Mouse (Mus musculus) T-cell, adult 66 days (primary cell): Measurements from ENCODE around the gene Hoxd9. TPM values are rescaled to one million over a fixed set of nuclear protein-coding genes. Genes with fewer than 3 reads are reported as not detected.

Experiments
- total RNA-seq, 2 experiments: library from RNA; stranded (reverse); gene quantifications; 3 replicates in 1 of 2; 4 replicates in 1 of 2; pipeline ENCODE4 v1.2.4; 2023

The Hoxd9 gene
- not detected for total RNA-seq

DNA sequence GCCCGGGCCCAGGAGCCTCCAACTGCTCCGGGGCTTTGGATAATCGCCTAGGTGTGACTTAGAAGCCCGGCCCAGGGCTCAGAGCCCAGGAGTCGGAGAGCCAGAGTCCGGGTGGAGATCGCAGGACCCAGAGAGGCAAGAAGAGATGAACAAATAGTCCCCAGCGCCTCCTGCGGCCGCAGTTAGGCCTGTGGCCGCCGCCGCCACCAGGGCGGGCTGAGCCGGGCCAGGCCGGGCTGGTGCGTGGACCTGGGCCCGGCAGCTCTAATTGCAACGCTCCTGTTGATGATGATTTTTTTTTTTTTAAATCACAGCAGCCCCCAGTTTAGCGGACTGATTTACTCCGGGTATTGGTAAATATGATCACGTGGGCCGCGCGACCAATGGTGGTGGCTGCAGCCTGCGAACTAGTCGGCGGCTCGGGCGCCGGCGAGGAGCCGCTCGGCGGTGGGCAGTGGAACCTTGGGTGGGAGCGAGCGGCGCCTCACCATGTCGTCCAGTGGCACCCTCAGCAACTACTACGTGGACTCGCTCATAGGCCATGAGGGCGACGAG, at the start of gene Hoxd9:
Hoxd9 (plus strand) TSS at position 161 of the 555 bp plus-strand sequence.

DNA sequence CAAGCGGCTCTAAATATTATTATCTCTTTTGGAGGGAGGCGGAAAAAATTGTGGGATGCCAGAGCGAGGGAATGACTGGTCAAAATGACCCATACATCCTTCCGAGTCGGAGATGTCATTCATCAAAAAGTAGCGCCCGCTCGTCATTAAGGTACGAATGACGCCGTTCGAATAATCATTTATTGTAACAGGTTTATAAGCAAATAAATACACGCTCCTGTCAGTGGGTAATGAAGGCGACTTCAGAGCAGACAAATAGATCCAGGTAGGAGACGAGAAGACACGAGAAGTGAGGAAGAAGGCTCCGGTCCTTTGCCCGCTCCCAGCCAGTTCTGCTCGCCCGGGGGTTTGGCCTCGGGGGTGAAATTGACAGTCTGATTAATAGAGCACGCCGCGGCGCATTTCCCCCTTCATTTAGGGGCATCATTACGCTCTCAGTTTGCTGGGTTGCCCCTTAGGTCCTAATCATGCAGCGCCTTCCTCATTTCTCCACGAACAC, 38.0 kb upstream of the Hoxd9 start, which contains the start of gene Evx2:
Evx2 (minus strand) TSS at position 51 of the 499 bp plus-strand sequence.

DNA sequence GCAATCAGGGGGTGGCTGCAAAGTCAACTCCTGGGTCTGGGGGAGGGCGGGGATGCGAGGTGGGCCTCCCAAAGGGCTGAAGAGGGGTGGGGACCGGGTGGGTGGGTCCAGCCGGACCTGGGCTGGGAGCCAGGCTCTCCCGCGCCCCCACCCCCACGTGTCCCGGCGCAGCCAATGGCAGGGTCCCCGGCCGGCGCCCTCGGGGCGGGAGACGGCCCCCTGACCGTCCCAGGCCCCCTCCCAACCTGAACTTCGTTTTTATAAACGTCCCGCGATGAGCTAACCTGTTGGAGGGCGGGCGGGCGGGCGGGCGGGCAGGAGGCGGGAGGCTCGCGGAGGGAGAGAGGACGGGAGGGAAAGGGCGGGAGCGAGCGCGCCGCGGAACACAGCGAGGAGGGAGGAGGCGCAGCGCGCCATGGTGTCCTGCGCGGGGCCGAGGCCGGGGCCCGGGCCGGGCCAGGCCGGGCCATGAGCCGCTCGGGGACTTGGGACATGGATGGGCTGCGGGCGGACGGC, 29.6 kb upstream of the Hoxd9 start, which contains the start of gene Hoxd13:
Hoxd13 (plus strand) TSS at position 469 of the 516 bp plus-strand sequence.

DNA sequence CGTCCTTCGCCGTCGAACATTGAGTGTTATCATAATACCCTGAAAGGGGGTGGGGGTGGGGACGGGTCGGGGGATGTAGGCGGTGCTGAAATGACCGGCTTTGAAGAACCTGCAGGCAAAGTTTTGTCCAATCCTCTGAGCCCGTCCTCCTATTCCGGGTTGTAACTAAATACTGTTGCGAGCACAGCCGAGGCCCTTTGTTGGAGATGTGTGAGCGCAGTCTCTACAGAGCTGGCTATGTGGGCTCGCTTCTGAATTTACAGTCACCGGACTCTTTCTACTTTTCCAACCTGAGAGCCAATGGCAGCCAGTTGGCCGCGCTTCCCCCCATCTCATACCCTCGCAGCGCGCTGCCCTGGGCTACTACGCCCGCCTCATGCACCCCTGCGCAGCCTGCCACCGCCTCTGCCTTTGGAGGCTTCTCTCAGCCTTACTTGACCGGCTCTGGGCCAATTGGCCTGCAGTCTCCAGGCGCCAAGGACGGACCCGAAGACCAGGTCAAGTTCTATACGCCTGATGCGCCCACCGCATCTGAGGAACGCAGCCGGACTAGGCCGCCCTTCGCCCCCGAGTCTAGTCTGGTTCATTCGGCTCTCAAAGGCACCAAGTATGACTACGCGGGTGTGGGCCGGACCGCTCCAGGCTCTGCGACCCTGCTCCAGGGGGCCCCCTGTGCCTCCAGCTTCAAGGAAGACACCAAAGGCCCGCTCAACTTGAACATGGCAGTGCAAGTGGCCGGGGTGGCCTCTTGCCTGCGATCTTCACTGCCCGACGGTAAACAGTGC, 22.5 kb upstream of the Hoxd9 start, which contains the start of gene Hoxd12:
Hoxd12 (plus strand) TSS at position 133 of the 785 bp plus-strand sequence.

DNA sequence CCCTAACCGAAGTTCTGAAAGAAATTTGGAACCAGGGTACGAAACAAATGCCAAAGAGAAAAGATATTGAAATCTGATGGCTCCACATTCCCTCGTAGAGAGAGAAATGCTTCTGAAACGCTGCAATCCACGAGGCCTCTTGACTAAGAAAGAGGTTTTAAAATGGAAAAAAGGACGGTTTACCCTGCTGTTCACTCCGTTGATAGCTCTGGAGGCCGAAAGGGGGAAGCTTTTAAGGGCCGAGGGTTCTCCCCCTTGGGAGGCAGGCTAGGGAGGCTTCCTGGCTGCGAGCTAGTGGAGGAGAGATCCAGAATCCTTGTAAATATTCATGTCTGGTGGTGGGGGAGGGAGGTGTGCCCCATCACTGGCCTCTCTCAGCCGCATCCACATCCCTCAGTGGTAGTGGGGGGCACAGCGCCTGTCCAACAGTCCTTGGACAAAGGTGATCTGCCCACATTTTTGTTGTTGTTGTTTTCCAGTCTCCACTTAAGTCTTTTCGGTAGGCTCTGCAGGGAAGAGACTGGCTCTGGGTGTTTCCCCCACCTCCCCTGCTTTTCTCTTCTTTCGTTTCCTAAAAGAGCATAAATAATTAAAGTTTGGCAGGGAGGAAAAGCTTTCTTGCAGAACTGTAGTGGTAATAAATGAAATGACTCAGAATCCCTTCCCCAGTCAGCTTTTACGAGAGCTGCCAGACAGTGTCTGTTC, 18.5 kb upstream of the Hoxd9 start, which contains the start of gene Hoxd11:
Hoxd11 (plus strand) TSS at position 667 of the 705 bp plus-strand sequence.

DNA sequence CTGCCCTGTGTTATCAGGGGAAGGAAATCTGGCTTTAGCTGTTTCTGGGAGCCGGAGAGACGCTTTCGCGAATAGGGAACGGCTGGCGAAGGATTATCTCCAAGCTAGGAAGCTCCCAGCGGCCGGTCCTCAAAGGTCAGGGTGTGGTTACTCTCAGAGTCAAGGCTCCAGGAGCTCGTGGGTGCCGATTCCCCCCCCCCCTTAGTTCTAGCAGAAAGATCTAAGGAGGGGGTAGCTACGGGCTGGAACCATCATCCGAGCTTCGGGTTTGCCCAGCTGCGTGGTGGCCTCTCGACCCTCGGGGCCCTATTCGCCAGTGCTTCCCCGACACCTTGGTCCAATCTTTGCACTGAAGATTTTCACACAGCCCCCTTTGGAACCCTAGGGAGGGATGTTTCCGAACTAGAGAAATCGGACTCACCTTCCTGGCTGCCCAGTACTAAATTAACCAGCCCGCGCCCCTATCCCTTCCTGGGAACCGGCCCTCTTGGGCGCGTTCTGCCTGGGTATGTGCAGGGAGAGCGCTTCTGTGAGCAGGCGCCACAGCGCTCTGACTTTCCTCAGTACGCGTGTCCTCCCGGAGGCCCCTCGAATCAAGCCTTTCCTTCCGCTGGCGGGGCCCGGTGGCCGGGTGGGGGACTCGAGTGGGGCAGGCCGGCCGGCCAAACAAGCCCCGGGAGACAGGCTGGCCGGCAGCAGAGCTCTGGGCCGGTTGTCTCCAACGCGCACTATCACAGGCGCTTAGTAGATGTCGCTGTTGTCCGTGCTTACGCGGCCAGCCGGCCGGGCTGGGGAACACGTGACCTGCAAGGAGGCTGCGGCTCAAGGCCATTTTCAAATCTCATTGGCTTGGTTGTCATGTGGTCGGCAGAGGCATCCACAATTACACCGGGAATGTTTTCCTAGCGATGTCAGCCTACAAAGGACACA, 6.2 kb upstream of the Hoxd9 start, which contains the start of gene Hoxd10:
Hoxd10 (plus strand) TSS at position 903 of the 930 bp plus-strand sequence.

DNA sequence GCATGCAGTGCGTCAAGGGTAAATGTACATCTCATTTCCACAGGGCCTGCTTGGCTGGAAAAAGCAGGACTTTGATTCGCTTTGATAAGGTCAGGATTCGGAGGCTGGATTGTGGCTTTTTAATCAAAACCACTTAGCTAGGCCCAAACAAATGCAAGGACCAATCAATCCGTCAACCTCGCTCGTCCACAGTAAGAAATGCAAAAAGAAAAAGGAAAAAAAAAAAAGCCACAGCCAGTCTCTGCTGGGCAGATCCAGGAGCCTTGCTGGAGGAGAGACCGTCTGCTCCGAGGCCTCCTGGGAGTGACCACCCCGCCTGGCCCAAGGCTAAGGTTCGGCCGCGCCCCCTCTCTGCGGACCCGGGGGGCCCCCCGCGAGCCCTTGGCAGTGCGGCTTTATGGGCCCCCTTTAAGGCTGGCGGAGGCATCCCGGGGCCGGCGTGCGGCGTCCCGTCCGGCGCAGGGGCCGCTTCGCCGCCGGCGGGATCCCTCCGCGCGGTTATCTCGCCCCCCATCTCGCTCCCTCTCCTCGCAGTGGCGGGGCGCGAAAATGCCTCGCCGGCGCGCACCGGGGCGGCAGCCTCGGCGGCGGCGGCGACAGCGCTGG, 7.0 kb downstream of the Hoxd9 start, which contains the start of gene Hoxd8:
Hoxd8 (plus strand) TSS at position 223 of the 606 bp plus-strand sequence.

DNA sequence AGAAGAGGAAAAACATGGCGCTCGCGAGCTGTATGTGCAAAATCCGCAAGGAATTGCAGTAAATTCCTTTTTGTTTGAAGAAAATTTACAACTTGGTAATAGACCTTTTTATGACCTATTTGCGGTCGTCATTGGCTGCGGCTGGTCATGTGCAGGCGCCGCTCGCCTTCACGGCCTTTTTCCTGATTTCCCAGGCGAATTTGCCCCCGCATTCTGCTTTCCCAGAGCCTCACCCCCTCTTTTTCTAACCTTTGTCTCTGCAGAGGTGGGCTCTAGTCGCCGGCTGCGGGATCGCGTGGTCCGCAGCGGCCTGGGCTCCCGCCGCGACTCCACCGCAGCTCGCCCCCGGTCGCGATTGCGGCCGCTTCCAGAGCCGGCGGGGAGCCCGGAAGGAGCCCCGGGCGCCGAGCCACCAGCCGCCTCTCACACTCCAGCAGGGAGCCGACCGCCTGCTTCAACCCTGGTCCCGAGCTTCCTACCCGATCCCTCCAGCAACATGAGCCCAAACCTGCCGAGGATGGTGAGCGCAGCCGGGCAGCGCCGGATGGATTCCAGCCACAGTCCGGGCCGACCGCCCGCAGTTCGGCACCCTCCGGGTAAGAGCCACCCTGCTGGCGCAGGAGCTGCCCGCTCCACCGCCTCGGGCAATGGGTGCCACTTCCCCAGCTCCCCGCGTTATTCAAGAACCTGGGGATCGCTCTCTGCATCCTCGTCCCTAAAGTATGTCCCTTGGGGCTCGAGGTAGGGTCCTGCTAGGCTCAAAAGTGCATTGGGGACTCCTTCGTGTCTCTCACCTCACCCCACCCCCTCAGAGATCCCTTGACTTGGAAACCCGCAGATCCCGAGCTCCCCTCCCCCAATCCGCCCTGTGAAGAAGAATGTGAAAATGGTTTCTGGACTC, 14.4 kb downstream of the Hoxd9 start, which contains the start of the genes Hoxd3 and Hoxd4:
Hoxd3 (plus strand) TSS at position 207 of the 901 bp plus-strand sequence.
Hoxd4 (plus strand) TSS at position 209 of the 901 bp plus-strand sequence.

DNA sequence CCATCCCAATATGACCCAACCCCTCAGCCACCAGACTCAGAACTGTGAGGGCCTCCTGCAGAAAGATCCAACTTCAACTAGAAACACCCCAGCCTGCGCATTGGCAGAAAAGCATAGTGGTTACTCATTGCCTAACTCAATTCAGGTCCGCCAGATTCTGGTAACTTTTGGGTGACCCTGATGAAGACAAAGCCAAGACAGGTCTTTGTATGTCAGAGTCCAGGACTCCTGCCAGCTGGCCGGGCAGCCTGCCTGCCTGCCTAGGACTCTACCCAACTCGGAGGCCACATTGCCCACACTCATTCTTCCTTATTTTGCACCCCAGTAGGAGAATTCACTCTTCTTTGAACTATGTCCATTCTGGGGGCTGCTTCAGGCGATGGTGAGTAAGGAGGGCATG, 29.0 kb downstream of the Hoxd9 start, which contains the start of gene Gm28230:
Gm28230 (plus strand) TSS at position 178 of the 400 bp plus-strand sequence.

Other genes with a start within 250 kb of the Hoxd9 start
- 10 to 100 TPM; 27.4 to 31.5 TPM for gene Lnpk, start 118.3 kb upstream of the Hoxd9 start, total RNA-seq
- not detected for gene Evx2, start 38.2 kb upstream of the Hoxd9 start, total RNA-seq
- gene Hoxd13, start 29.4 kb upstream of the Hoxd9 start, total RNA-seq = not detected
- gene Hoxd12, start 22.7 kb upstream of the Hoxd9 start, total RNA-seq = not detected
- gene Hoxd11, start 18.2 kb upstream of the Hoxd9 start, total RNA-seq = not detected
- not detected for gene Hoxd10, start 5.8 kb upstream of the Hoxd9 start, total RNA-seq
- gene Hoxd8, start 6.9 kb downstream of the Hoxd9 start, total RNA-seq = not detected
- not detected for gene Hoxd3, start 14.2 kb downstream of the Hoxd9 start, total RNA-seq
- gene Hoxd4, start 14.2 kb downstream of the Hoxd9 start, total RNA-seq = not detected
- not detected for gene Gm28230, start 29.0 kb downstream of the Hoxd9 start, total RNA-seq
- gene Hoxd1, start 65.3 kb downstream of the Hoxd9 start, total RNA-seq = not detected
- 10 to 100 TPM; 23.0 to 24.6 TPM for gene Mtx2, start 128.1 kb downstream of the Hoxd9 start, total RNA-seq